Mouse (Mus musculus) kidney, postnatal 14 days (tissue): ENCODE results near the gene Zfp518a.
A peak's percentile ranks its signal among the peaks of the same experiment; 100 is the strongest.

Experiments
- DNase-seq: peaks from one replicate; pipeline ENCODE4 v3.0.0; 2022; ENCODE audit warnings: mixed read lengths

The Zfp518a gene

GRCm38 (mm10) chr19:40894519-40895392, at the start of gene Zfp518a:
Gene Zfp518a (plus strand): TSS chr19:40894705.
- peak; percentile 93 for DNase-seq

- no peak for DNase-seq
Measured at GRCm38 (mm10) chr19:40844731-40845130, 49.8 kb upstream of the Zfp518a start.

GRCm38 (mm10) chr19:40849391-40849790, 45.1 kb upstream of the Zfp518a start:
- DNase-seq: no peak

GRCm38 (mm10) chr19:40859555-40859954, 35.0 kb upstream of the Zfp518a start:
- DNase-seq: no peak

GRCm38 (mm10) chr19:40868284-40868683, 26.2 kb upstream of the Zfp518a start:
- DNase-seq: no peak

- no peak for DNase-seq
Measured at GRCm38 (mm10) chr19:40869425-40870105, 24.9 kb upstream of the Zfp518a start.

GRCm38 (mm10) chr19:40872955-40873665, 21.4 kb upstream of the Zfp518a start:
- DNase-seq: peak; percentile 90

- DNase-seq: no peak
Measured at GRCm38 (mm10) chr19:40881700-40882099, 12.8 kb upstream of the Zfp518a start.

GRCm38 (mm10) chr19:40888887-40889286, 5.6 kb upstream of the Zfp518a start:
- no peak for DNase-seq

GRCm38 (mm10) chr19:40894071-40894506, 416 bp upstream of the Zfp518a start:
- no peak for DNase-seq

GRCm38 (mm10) chr19:40895393-40895703, 843 bp downstream of the Zfp518a start:
- no peak for DNase-seq

GRCm38 (mm10) chr19:40931581-40932369, 37.3 kb downstream of the Zfp518a start:
- DNase-seq: no peak

GRCm38 (mm10) chr19:40935376-40935775, 40.9 kb downstream of the Zfp518a start:
- DNase-seq: no peak

GRCm38 (mm10) chr19:40936038-40936437, 41.5 kb downstream of the Zfp518a start:
- DNase-seq: no peak

- peak; percentile 6 for DNase-seq
Measured at GRCm38 (mm10) chr19:40943552-40943951, 49.0 kb downstream of the Zfp518a start.

- no peak for DNase-seq
Measured at GRCm38 (mm10) chr19:40946937-40947577, 52.6 kb downstream of the Zfp518a start.

GRCm38 (mm10) chr19:40958981-40959380, 64.5 kb downstream of the Zfp518a start:
- no peak for DNase-seq

GRCm38 (mm10) chr19:40962988-40963387, 68.5 kb downstream of the Zfp518a start:
- peak; percentile 46 for DNase-seq

- DNase-seq: no peak
Measured at GRCm38 (mm10) chr19:40964367-40964891, 69.9 kb downstream of the Zfp518a start.

GRCm38 (mm10) chr19:40964936-40965850, 70.7 kb downstream of the Zfp518a start:
- no peak for DNase-seq
